Mouse (Mus musculus) forebrain, embryonic 15.5 days (tissue): ENCODE results near the gene Prdm12. TPM values are rescaled to one million over a fixed set of nuclear protein-coding genes. Genes with fewer than 3 reads are reported as not detected.
"Not testable (repeated sequence)": the region's sequence is repeated elsewhere in the genome, so short reads cannot be mapped to it uniquely, and the experiment has no call there.

ENCODE experiments used
- ATAC-seq: fragments of 200-750 bp; cut with Nextera tagmentation; replicated peaks from 2 replicates; pipeline ENCODE4 v1.8.0; 2017; ENCODE audit warnings: mild to moderate bottlenecking, moderate TSS enrichment, moderate library complexity
- H3K27ac ChIP-seq: fragments of 300-500 bp; sonication (generic); replicated peaks from 2 replicates; pipeline ENCODE4 v1.5.1; 2015; ENCODE audit warnings: mild to moderate bottlenecking, inconsistent platforms
- H3K27me3 ChIP-seq: fragments of 300-500 bp; sonication (generic); 2 replicates; pipeline ENCODE4 v1.6.1; 2015; ENCODE audit warnings: inconsistent platforms
- H3K36me3 ChIP-seq: fragments of 300-500 bp; sonication (generic); 2 replicates; pipeline ENCODE4 v1.6.1; 2015; ENCODE audit warnings: mild to moderate bottlenecking, inconsistent platforms
- H3K4me1 ChIP-seq: fragments of 300-500 bp; sonication (generic); 2 replicates; pipeline ENCODE4 v1.6.1; 2015; ENCODE audit warnings: inconsistent platforms
- H3K4me2 ChIP-seq: fragments of 300-500 bp; sonication (generic); replicated peaks from 2 replicates; pipeline ENCODE4 v1.6.1; 2015; ENCODE audit warnings: mild to moderate bottlenecking, inconsistent platforms
- H3K4me3 ChIP-seq: fragments of 300-500 bp; sonication (generic); 2 replicates; pipeline ENCODE4 v1.5.1; 2015; ENCODE audit warnings: mild to moderate bottlenecking, inconsistent platforms
- H3K9ac ChIP-seq: fragments of 300-500 bp; sonication (generic); replicated peaks from 2 replicates; pipeline ENCODE4 v1.6.1; 2015; ENCODE audit warnings: mild to moderate bottlenecking, inconsistent platforms
- H3K9me3 ChIP-seq: fragments of 300-500 bp; sonication (generic); 2 replicates; pipeline ENCODE4 v1.6.1; 2016; ENCODE audit warnings: inconsistent platforms
- WGBS: fragments of 180-500 bp; shearing (Covaris S2); methylation state at CpG from one replicate; pipeline ENCODE4 v1.1.7; 2015; ENCODE audit warnings: mixed read lengths; 5-methylcytosine and 5-hydroxymethylcytosine counted together
- polyA plus RNA-seq: library from polyadenylated mRNA; unstranded; fragments of >200 nt; fragmentation: Nextera tagmentation; extraction: Ambion mirVana; gene quantifications from 2 replicates; pipeline ENCODE4 v1.2.1, GENCODE M21; 2015

The Prdm12 gene
- polyA plus RNA-seq, 1 experiment from 2014 or later: 4.1 TPM

DNA sequence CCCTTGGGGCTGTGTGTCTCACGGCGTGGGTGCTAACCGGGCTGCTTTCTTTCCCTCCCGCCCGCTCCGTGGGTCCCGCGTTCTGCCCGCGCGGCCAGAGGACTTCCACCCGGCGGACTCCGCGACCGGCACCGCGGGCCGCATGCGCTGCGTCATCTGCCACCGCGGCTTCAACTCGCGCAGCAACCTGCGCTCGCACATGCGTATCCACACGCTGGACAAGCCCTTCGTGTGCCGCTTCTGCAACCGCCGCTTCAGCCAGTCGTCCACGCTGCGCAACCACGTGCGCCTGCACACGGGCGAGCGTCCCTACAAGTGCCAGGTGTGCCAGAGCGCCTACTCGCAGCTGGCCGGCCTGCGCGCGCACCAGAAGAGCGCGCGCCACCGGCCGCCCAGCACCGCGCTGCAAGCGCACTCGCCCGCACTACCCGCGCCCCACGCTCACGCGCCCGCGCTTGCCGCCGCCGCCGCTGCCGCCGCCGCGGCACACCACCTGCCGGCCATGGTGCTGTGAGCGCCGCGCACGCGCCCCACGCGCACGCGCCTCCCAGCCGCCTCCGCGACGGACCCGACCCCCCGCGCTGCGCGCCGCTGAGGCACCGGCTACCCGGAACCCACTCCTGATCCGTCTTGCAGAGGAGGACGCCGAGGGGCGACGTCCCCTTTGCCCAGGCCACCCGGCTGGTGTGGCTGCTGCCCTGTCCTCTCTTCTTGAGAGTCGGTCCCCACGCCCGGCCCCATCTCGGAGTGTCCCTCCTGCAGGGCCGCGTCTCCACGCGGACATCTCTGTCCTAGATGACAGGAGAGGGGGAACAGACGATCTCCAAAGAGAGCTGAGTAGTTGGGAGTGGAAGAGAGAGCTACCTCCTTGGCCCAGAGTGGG lies 14.4 kb downstream of the Prdm12 start:
- H3K4me2 ChIP-seq: peak overlapping the region; percentile 92
- peak overlapping the region; percentile 45 for H3K9ac ChIP-seq
- under 1% methylated on average over 86 of the region's 109 CpGs for WGBS
- peaks cover 66% of the 10 kb centered on the region for H3K27me3 ChIP-seq
- peaks cover 15% of the 10 kb centered on the region for H3K4me1 ChIP-seq
- peak; percentile 80 for ATAC-seq
- H3K9me3 ChIP-seq: no peaks in the 10 kb centered on the region
- H3K36me3 ChIP-seq: no peaks in the 10 kb centered on the region
- no peak overlapping the region for H3K27ac ChIP-seq
- H3K4me3 ChIP-seq: peak overlapping the region; percentile 59

GRCm38 (mm10) chr2:31654854-31655559 lies 15.2 kb downstream of the Prdm12 start:
- peak overlapping the region; percentile 92 for H3K4me2 ChIP-seq
- H3K4me1 ChIP-seq: peaks cover 15% of the 10 kb centered on the region
- H3K9ac ChIP-seq: peak overlapping the region; percentile 45
- H3K36me3 ChIP-seq: no peaks in the 10 kb centered on the region
- peak; percentile 38; the same call in 1 of the 2 replicates for ATAC-seq
- H3K9me3 ChIP-seq: no peaks in the 10 kb centered on the region
- H3K4me3 ChIP-seq: peak overlapping the region; percentile 59
- peaks cover 60% of the 10 kb centered on the region for H3K27me3 ChIP-seq
- WGBS: 5% methylated on average over 22 of the region's 22 CpGs
- H3K27ac ChIP-seq: no peak overlapping the region

DNA sequence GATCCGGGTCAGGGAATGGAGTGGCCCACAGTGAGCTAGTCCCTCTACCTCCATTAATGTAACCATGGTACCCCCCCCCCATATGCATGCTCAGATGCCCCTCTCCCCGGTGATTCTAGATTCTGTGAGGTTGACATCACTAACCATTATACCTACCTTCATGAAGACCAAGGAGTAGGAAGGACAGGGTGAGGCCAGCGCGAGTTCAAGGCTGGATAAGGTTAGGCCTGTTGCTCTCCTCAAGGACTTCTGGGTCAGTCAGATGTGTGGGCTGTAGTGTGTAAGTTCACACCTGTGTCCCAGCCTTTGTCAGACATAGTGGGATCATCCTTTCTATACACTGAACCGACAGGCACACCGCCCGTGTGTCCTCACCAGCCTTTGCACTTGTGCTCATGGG lies 16.5 kb downstream of the Prdm12 start:
- Histone ChIP-seq H3K4me1 (peaks cover 15% of the 10 kb centered on the region), H3K36me3 (no peaks in the 10 kb centered on the region), H3K4me3 (no peak overlapping the region), H3K27ac (no peak overlapping the region), H3K9ac (no peak overlapping the region), H3K9me3 (no peaks in the 10 kb centered on the region), H3K27me3 (peaks cover 59% of the 10 kb centered on the region), H3K4me2 (no peak overlapping the region)
- no peak for ATAC-seq
- 84% methylated on average over 7 of the region's 7 CpGs for WGBS

DNA sequence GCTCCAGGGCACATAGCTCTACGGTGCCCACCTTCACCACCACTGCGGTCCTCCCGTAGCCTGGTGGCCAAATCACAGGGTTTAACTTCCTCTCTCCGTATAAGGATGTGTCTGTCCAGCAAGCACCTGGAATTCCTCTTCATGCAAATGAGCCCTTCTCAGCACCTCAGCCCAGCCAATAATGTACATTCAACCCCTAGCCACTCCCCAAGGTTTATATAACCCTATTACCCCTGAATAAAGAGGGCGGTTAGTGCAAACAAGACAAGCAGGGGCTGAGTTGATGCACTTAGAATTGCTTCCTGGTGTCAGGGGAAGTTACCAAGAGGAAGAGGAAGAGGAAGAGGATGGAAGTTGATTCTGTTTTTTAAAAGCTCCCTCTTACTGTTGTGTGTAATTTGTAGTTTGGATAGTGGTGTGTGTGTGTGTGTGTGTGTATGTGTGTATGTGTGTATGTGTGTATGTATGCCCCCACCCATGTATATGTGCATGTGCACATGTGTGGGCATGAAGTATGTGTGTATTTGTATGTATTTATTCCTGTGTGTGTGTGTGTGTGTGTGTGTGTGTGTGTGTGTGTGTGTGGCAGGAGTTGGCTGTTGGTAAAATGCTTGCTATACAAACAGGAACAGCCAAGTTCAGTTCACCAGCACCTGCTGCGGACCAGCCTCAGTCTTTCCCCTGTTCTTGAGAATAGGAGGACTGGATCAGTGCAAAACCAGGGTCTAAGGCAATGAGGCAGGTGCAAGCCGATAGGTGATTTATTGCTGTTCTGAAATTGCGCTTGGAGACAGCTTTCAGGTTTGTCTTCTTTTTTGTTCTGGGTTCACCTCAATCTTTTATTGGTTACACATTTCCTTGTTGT lies 23.3 kb downstream of the Prdm12 start:
- H3K4me1 ChIP-seq: no peaks in the 10 kb centered on the region
- ATAC-seq: no peak
- 71% methylated on average over 8 of the region's 8 CpGs for WGBS
- H3K9ac ChIP-seq: no peak overlapping the region
- H3K36me3 ChIP-seq: no peaks in the 10 kb centered on the region
- peaks cover 8% of the 10 kb centered on the region; the same call in 1 of the 2 replicates for H3K27me3 ChIP-seq
- H3K9me3 ChIP-seq: no peaks in the 10 kb centered on the region
- no peak overlapping the region for H3K4me3 ChIP-seq
- no peak overlapping the region for H3K27ac ChIP-seq
- H3K4me2 ChIP-seq: no peak overlapping the region

DNA sequence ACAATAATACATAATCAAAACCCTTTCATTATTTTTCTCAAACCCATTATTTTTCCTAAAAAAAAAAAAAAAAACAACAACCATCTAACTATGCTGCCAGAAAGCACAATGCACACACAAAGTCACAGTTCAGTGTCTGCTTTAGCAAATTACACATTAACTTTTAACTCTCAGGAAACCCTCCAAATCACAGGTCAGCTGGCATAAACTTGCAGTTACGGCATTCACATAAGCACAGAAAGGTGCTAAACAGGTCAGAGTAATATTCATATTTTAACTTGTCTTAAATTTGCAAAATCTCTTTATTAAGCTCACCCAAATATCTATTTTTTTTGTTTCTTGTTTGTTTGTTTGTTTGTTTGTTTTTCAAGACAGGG lies 24.0 kb downstream of the Prdm12 start:
- Histone ChIP-seq H3K4me2 (no peak overlapping the region), H3K27ac (no peak overlapping the region), H3K9me3 (no peaks in the 10 kb centered on the region), H3K36me3 (no peaks in the 10 kb centered on the region), H3K4me1 (no peaks in the 10 kb centered on the region), H3K9ac (no peak overlapping the region), H3K27me3 (peaks cover 8% of the 10 kb centered on the region; the same call in 1 of the 2 replicates), H3K4me3 (no peak overlapping the region)
- 94% methylated on average over 1 of the region's 1 CpGs for WGBS
- no peak for ATAC-seq

GRCm38 (mm10) chr2:31667332-31667731 lies 27.5 kb downstream of the Prdm12 start:
- Histone ChIP-seq H3K9me3 (no peaks in the 10 kb centered on the region), H3K4me2 (no peak overlapping the region), H3K27ac (no peak overlapping the region), H3K4me1 (peaks cover 13% of the 10 kb centered on the region), H3K9ac (no peak overlapping the region), H3K36me3 (no peaks in the 10 kb centered on the region), H3K27me3 (peaks cover under 1% of the 10 kb centered on the region; the same call in 1 of the 2 replicates), H3K4me3 (no peak overlapping the region)
- WGBS: 15% methylated on average over 4 of the region's 4 CpGs
- ATAC-seq: no peak

DNA sequence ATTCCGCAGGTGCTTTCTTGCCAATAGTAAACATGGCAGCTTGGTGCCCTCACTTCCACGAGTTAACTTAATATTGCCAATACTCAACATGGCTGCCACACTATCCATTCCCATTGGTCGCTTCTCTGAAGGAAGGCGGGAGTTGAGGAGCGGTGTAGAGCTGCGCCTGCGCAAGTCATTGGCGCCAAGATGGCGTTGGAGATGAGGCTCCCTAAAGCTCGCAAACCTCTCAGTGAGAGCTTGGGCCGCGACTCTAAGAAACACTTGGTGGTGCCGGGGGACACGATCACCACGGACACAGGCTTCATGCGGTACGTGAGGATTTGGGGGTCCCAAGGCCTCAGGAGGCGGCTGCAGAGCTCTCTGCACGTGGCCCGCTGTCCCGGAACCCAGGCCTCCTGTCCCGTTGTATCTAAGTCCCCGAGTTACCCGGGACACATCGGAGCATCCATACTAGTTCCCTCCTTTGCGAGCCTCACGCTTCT lies 30.8 kb downstream of the Prdm12 start, which contains the start of gene Exosc2:
Exosc2 (plus strand) TSS at position 165 of the 485 bp plus-strand sequence.
- Histone ChIP-seq H3K27me3 (no peaks in the 10 kb centered on the region), H3K4me3 (peak within 1 kb of the TSS; percentile 69), H3K9me3 (no peaks in the 10 kb centered on the region), H3K4me1 (peaks cover 17% of the 10 kb centered on the region), H3K9ac (peak within 1 kb of the TSS; percentile 67), H3K27ac (peak within 1 kb of the TSS; percentile 42; the same call in 1 of the 2 replicates), H3K4me2 (peak within 1 kb of the TSS; percentile 92), H3K36me3 (peaks cover 25% of the 10 kb centered on the region)
- WGBS: under 1% methylated on average over 27 of the region's 27 CpGs
- ATAC-seq: peak; percentile 98

DNA sequence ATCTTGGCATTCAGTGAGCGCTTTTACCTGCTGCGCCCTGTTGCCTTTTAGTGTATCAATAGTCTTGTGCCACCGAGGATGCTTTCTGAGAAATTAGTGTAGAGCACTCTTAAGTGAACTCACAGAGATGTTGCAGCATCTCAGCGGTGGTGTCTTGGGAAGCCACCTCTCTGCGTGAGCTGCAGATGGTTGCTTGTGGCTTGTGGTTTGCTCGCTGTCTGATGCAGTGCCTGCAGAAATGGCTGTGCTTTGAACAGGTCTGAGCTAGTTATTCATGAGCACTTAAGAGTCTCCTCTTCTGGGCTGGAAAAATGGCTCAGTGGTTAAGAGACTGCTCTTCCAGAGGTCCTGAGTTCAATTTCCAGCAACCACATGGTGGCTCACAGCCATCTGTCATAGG lies 38.8 kb downstream of the Prdm12 start:
- no peaks in the 10 kb centered on the region for H3K27me3 ChIP-seq
- no peak overlapping the region for H3K27ac ChIP-seq
- ATAC-seq: no peak
- no peak overlapping the region for H3K4me3 ChIP-seq
- WGBS: 93% methylated on average over 6 of the region's 6 CpGs
- H3K4me1 ChIP-seq: no peaks in the 10 kb centered on the region
- H3K9ac ChIP-seq: no peak overlapping the region
- H3K4me2 ChIP-seq: no peak overlapping the region
- H3K9me3 ChIP-seq: no peaks in the 10 kb centered on the region
- H3K36me3 ChIP-seq: peaks cover 73% of the 10 kb centered on the region

DNA sequence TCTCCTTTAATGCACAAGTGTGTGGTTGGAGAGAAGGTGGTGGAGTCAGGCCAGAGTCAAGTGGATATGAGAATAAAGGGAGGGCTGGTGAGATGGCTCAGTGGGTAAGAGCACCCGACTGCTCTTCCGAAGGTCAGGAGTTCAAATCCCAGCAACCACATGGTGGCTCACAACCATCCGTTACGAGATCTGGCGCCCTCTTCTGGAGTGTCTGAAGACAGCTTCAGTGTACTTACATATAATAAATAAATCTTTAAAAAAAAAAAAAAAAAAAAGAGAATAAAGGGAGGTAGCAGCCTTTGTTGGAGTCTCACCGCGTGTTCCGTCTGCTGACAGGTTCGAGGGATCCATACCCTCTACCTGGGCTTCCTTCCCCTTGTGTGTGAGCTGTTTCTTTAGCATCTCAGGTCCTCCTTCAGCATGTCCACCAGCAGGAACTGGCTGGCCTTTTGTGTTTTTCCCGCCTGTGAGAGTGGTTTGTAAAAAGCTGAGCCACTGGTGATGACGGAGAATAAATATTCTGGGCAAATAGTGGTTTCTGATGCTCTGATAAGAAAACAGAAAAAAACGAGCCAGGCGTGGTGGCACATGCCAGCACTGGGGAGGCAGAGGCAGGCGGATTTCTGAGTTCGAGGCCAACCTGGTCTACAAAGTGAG lies 41.3 kb downstream of the Prdm12 start:
- H3K9ac ChIP-seq, ATAC-seq, H3K4me2 ChIP-seq, H3K27ac ChIP-seq, H3K4me1 ChIP-seq, H3K4me3 ChIP-seq, H3K27me3 ChIP-seq, H3K9me3 ChIP-seq: not testable (repeated sequence)
- H3K36me3 ChIP-seq: peaks cover 49% of the 10 kb centered on the region
- 89% methylated on average over 15 of the region's 15 CpGs for WGBS

DNA sequence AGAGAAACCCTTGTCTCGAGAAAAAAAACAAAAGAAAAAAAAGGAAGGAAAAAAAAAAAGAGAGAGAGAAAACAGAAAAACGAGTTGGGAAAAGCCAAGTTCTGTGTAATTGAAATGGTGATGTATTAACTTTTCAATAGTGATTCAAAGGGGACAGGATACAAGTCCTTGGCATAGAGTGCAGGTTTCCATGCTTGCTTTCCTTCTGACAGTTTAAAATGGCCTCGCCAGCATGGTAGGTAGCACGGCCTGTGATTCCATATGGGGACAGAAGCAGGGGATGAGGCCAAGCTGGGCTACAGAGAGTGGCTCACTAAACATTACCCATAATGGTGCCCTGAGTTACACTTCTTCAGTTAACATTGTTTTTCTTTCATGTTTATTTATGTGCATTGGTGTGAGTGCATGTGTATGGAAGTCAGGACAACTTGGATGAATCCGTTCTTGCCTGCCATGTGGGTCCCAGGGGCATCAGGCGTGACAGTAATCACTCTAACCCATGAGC lies 41.9 kb downstream of the Prdm12 start:
- no peak overlapping the region for H3K27ac ChIP-seq
- peaks cover 43% of the 10 kb centered on the region for H3K36me3 ChIP-seq
- H3K4me2 ChIP-seq: no peak overlapping the region
- no peaks in the 10 kb centered on the region for H3K9me3 ChIP-seq
- no peak overlapping the region for H3K9ac ChIP-seq
- no peaks in the 10 kb centered on the region for H3K27me3 ChIP-seq
- ATAC-seq: no peak
- H3K4me1 ChIP-seq: no peaks in the 10 kb centered on the region
- no peak overlapping the region for H3K4me3 ChIP-seq
- 88% methylated on average over 6 of the region's 6 CpGs for WGBS

DNA sequence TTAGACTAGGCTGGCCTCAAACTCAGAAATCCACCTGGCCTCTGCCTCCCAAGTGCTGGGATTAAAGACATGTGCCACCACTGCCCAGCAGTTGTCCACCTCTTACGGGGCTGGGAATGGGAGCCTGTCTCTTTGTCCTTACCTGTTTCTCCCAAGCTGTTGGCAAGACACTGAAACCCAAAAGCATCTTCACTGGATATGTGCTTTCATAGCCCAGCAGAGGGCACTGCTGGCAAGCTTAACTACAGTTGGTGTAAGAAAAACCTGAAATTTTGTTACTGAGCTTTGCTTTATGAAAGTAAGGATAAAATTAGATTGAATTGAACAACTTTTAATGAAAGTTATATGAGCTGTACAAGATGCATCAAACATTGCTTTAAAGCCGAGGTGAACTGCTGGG lies 43.8 kb downstream of the Prdm12 start:
- Histone ChIP-seq H3K27me3 (no peaks in the 10 kb centered on the region), H3K9ac (no peak overlapping the region), H3K36me3 (peaks cover 25% of the 10 kb centered on the region), H3K4me1 (peaks cover 6% of the 10 kb centered on the region; the same call in 1 of the 2 replicates), H3K27ac (no peak overlapping the region), H3K9me3 (no peaks in the 10 kb centered on the region), H3K4me2 (no peak overlapping the region), H3K4me3 (no peak overlapping the region)
- 23% methylated on average over 2 of the region's 2 CpGs for WGBS
- no peak for ATAC-seq
